ENCODE assay signal across 8 mouse cellular contexts in the genomic region with DNA sequence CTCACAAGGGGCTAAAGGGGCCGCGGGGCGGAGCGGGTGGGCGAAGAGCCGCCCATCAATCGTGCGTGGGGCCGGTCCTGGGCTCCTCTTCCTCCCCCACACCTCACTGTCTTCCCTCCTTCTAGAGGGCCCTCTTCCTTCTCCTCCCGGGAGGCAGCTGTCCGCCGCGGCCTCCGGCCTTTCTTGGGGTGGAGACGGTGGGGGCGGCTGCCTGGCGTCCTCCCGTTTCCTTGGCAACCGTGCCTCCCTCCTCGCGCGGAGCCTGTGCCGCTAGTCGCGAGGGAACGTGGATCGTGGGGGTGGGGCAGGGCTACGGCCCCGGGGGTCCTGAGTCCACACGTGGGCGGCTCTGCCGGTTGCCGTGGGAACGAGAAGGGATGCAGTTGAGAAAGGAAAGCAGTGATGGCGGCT. TPM values are rescaled to one million over a fixed set of nuclear protein-coding genes. Genes with fewer than 3 reads are reported as not detected.
DNase-seq lines count a peak whose midpoint lies in the region; ATAC-seq lines count a peak whose summit lies in the region.

A gene (minus strand): TSS at position 239 of the 411 bp plus-strand sequence.

- H3K36me3 ChIP-seq in kidney, embryonic 16.5 days (ENCODE audit: insufficient read depth, low read length) = no peaks in the 10 kb centered on the region
- H3K36me3 ChIP-seq in intestine, embryonic 16.5 days (ENCODE audit: control insufficient read depth, insufficient read depth, low read length) = no peaks in the 10 kb centered on the region
- H3K36me3 ChIP-seq in limb, embryonic 15.5 days = no peaks in the 10 kb centered on the region

- H3K27me3 ChIP-seq in kidney, embryonic 16.5 days (ENCODE audit: insufficient read depth, low read length) = peaks cover 6% of the 10 kb centered on the region; the same call in 1 of the 2 replicates
- no peaks in the 10 kb centered on the region for H3K27me3 ChIP-seq in intestine, embryonic 16.5 days (replicated peaks; ENCODE audit: control insufficient read depth, insufficient read depth, low read length)
- H3K27me3 ChIP-seq in limb, embryonic 15.5 days = 0 out of 2 replicates have a peak, but pooled peaks cover 4% of the 10 kb centered on the region

- H3K9me3 ChIP-seq in kidney, embryonic 16.5 days (ENCODE audit: low read length) = no peaks in the 10 kb centered on the region
- no peaks in the 10 kb centered on the region for H3K9me3 ChIP-seq in intestine, embryonic 16.5 days (ENCODE audit: control insufficient read depth, low read length)
- H3K9me3 ChIP-seq in limb, embryonic 15.5 days = no peaks in the 10 kb centered on the region

- peak within 1 kb of the TSS; percentile 55 for H3K4me3 ChIP-seq in kidney, embryonic 16.5 days (ENCODE audit: low read length)
- peak within 1 kb of the TSS; percentile 49 for H3K4me3 ChIP-seq in intestine, embryonic 16.5 days (ENCODE audit: low read length)
- peak within 1 kb of the TSS; percentile 48 for H3K4me3 ChIP-seq in limb, embryonic 15.5 days

- peak within 1 kb of the TSS; percentile 64 for H3K9ac ChIP-seq in kidney, embryonic 16.5 days (replicated peaks; ENCODE audit: low read length)
- peak within 1 kb of the TSS; percentile 68 for H3K9ac ChIP-seq in intestine, embryonic 16.5 days (ENCODE audit: low read depth, low read length)
- H3K9ac ChIP-seq in limb, embryonic 15.5 days = peak within 1 kb of the TSS; percentile 40; the same call in 1 of the 2 replicates

- no peak for DNase-seq in kidney, adult 8-10 months
- peak; percentile 85 for DNase-seq in cerebellum, postnatal 14 days
- DNase-seq in frontal cortex, postnatal 10 days (ENCODE audit: low spot score in 2 of 2) = peak; percentile 80 to 83
- peak; percentile 89 for DNase-seq in retina, postnatal 1 day
- DNase-seq in thymus, postnatal 10 days (ENCODE audit: low spot score in 2 of 2) = no peak

- WGBS in kidney, embryonic 16.5 days = under 1% methylated on average over 35 of the region's 35 CpGs
- WGBS in intestine, embryonic 16.5 days = 2% methylated on average over 35 of the region's 35 CpGs
- WGBS in limb, embryonic 15.5 days = 2% methylated on average over 35 of the region's 35 CpGs

- peak; percentile 31; the same call in 1 of the 2 replicates for ATAC-seq in kidney, embryonic 16.5 days (ENCODE audit: low FRiP score, low TSS enrichment)
- no peak for ATAC-seq in intestine, embryonic 16.5 days
- no peak for ATAC-seq in limb, embryonic 15.5 days (ENCODE audit: insufficient number of reproducible peaks, low FRiP score, low TSS enrichment, low read depth)

- H3K4me1 ChIP-seq in kidney, embryonic 16.5 days (ENCODE audit: insufficient read depth, low read length) = peaks cover 22% of the 10 kb centered on the region
- H3K4me1 ChIP-seq in intestine, embryonic 16.5 days (ENCODE audit: control insufficient read depth, insufficient read depth, low read length) = peaks cover 13% of the 10 kb centered on the region
- H3K4me1 ChIP-seq in limb, embryonic 15.5 days = peaks cover 8% of the 10 kb centered on the region

- no peak within 1 kb of the TSS for H3K27ac ChIP-seq in kidney, embryonic 16.5 days (ENCODE audit: low read length)
- no peak within 1 kb of the TSS for H3K27ac ChIP-seq in intestine, embryonic 16.5 days (ENCODE audit: low read length)
- no peak within 1 kb of the TSS for H3K27ac ChIP-seq in limb, embryonic 15.5 days

- peak within 1 kb of the TSS; percentile 96 for H3K4me2 ChIP-seq in kidney, embryonic 16.5 days (replicated peaks; ENCODE audit: low read depth, low read length)
- H3K4me2 ChIP-seq in intestine, embryonic 16.5 days (ENCODE audit: low read depth, low read length) = peak within 1 kb of the TSS; percentile 77
- H3K4me2 ChIP-seq in limb, embryonic 15.5 days = peak within 1 kb of the TSS; percentile 88

RNA-seq across cellular contexts. Expression of the gene that starts here (rescaled TPM):
- polyA plus RNA-seq in kidney, embryonic 16.5 days (2015; fragmentation: Nextera tagmentation; extraction: Ambion mirVana) = 0.12 and 0.13 TPM in 2 replicates
- 0.04 and 0.13 TPM in 2 replicates for polyA plus RNA-seq in intestine, embryonic 16.5 days (2015; fragmentation: Nextera tagmentation; extraction: Ambion mirVana)
- polyA plus RNA-seq in limb, embryonic 15.5 days (2015; fragmentation: Nextera tagmentation; extraction: Ambion mirVana) = not detected in 2 replicates

Comparison
In these comparisons a context has a peak if more than half of its experiments do, and no peak if none do; other contexts are left out.
1. Peak in ATAC-seq, H3K4me3 ChIP-seq, H3K9ac ChIP-seq and H3K4me2 ChIP-seq in kidney, embryonic 16.5 days; RNA of the gene not detected or under 1 TPM.
2. DNase-seq: peak in cerebellum, postnatal 14 days (2 of 2), frontal cortex, postnatal 10 days (2 of 2) and retina, postnatal 1 day (single experiment); none in kidney, adult 8-10 months (0 of 2) and thymus, postnatal 10 days (0 of 2).
3. Peak in every context shown above with its lines, with median percentiles within 50 percentile points of each other: H3K4me2 ChIP-seq, H3K4me3 ChIP-seq and H3K9ac ChIP-seq.